Mouse (Mus musculus): Measurements from ENCODE around the gene Svs5.
"Not testable (repeated sequence)": the region's sequence is repeated elsewhere in the genome, so short reads cannot be mapped to it uniquely, and the experiment has no call there.

The Svs5 gene

DNA sequence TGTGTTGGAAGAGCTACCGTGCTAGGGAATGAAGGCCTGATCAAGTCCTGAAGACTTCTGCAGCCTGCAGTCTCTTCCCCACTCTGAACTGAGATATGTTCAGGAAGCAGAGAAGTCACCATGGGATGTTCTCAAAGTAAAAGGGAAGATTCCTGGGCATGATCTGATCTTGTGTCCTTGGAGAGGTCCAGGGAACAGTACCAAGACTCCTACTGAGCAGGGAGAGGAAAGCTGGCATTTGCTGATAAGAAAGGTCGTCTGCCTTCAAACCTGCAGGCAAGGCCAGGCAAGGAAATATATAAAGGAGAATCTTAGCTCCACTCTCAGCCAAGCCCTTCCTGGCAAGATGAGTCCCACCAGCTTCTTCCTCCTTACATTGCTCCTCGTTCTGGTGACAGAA lies at the start of gene Svs5:
Gene Svs5 (plus strand): TSS at position 301 of the 400 bp plus-strand sequence.
- not testable (repeated sequence) for DNase-seq (ENCODE audit: extremely low read depth, insufficient read length, low spot score)

GRCm38 (mm10) chr2:164288968-164289367 lies 43.6 kb upstream of the Svs5 start, which contains the start of gene Svs3a:
TSS of gene Svs3a (plus strand) at chr2:164289268.
- not testable (repeated sequence) for DNase-seq (ENCODE audit: extremely low read depth, insufficient read length, low spot score)

- DNase-seq (ENCODE audit: extremely low read depth, insufficient read length, low spot score), result no peak
Observed at GRCm38 (mm10) chr2:164312599-164312998, 19.9 kb upstream of the Svs5 start.

GRCm38 (mm10) chr2:164315460-164315859 lies 17.1 kb upstream of the Svs5 start:
- not testable (repeated sequence) for DNase-seq (ENCODE audit: extremely low read depth, insufficient read length, low spot score)

DNA sequence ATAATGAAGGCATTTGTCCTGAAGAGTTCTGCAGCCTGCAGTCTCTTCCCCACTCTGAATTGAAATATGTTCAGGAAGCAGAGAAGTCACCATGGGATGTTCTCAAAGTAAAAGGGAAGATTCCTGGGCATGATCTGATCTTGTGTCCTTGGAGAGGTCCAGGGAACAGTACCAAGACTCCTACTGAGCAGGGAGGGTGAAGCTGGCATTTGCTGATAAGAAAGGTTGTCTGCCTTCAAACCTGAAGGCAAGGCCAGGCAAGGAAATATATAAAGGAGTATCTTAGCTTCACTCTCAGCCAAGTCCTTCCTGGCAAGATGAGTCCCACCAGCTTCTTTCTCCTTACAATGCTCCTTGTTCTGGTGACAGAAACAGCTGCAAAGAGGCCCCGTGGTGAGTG lies 16.1 kb upstream of the Svs5 start, which contains the start of gene Svs6:
Gene Svs6 (plus strand): TSS at position 301 of the 400 bp plus-strand sequence.
- DNase-seq (ENCODE audit: extremely low read depth, insufficient read length, low spot score), result not testable (repeated sequence)

- DNase-seq (ENCODE audit: extremely low read depth, insufficient read length, low spot score), result no peak
Observed at GRCm38 (mm10) chr2:164320983-164321382, 11.6 kb upstream of the Svs5 start.

GRCm38 (mm10) chr2:164343732-164344131 lies 11.2 kb downstream of the Svs5 start:
- DNase-seq (ENCODE audit: extremely low read depth, insufficient read length, low spot score), result not testable (repeated sequence)

- DNase-seq (ENCODE audit: extremely low read depth, insufficient read length, low spot score), result not testable (repeated sequence)
Observed at GRCm38 (mm10) chr2:164347697-164348096, 15.2 kb downstream of the Svs5 start.

DNA sequence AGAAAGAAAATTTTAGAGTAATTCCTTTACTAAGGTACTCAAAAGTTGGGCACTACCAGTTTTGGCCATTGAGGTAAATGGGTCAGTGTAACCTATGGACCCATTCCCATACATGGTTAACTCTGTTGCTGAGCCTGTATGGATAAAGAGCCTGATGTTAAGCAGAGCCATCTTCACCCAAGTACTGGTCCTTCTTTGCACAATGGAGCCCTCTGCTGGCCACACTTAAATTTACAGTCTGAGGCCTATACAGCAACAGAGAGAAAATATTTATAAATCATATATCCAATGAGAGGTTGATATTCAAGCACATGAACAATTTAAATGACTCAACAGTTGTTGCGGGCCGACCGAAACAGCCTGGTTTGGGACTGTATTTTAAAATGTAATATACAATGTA lies 16.4 kb downstream of the Svs5 start:
- no peak for DNase-seq (ENCODE audit: extremely low read depth, insufficient read length, low spot score)

- DNase-seq (ENCODE audit: extremely low read depth, insufficient read length, low spot score), result no peak
Observed at GRCm38 (mm10) chr2:164352697-164353096, 20.2 kb downstream of the Svs5 start.

- DNase-seq (ENCODE audit: extremely low read depth, insufficient read length, low spot score), result no peak
Observed at GRCm38 (mm10) chr2:164353356-164353755, 20.8 kb downstream of the Svs5 start.

- DNase-seq (ENCODE audit: extremely low read depth, insufficient read length, low spot score), result peak; percentile 76
Observed at GRCm38 (mm10) chr2:164356177-164356967, 23.8 kb downstream of the Svs5 start.

DNA sequence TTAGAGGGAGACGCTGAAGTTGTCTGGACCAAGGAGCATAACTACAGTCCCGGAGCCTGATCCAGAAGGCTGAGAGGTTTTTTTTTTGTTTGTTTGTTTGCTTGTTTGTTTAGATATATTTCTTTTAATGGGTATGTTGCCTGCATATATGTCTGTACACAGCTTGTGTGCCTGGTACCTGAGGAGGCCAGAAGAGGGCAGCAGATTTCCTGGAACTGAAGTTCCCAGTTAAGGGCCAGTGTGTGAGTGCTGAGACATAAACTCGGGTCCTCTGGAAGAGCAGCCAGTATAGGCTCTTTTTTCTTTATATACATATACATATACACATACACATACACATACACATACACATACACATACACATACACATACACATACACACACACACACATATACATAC lies 25.8 kb downstream of the Svs5 start:
- no peak for DNase-seq (ENCODE audit: extremely low read depth, insufficient read length, low spot score)

- no peak for DNase-seq (ENCODE audit: extremely low read depth, insufficient read length, low spot score)
Observed at GRCm38 (mm10) chr2:164359031-164359430, 26.5 kb downstream of the Svs5 start.

GRCm38 (mm10) chr2:164359668-164360067 lies 27.1 kb downstream of the Svs5 start:
- DNase-seq (ENCODE audit: extremely low read depth, insufficient read length, low spot score), result no peak

DNA sequence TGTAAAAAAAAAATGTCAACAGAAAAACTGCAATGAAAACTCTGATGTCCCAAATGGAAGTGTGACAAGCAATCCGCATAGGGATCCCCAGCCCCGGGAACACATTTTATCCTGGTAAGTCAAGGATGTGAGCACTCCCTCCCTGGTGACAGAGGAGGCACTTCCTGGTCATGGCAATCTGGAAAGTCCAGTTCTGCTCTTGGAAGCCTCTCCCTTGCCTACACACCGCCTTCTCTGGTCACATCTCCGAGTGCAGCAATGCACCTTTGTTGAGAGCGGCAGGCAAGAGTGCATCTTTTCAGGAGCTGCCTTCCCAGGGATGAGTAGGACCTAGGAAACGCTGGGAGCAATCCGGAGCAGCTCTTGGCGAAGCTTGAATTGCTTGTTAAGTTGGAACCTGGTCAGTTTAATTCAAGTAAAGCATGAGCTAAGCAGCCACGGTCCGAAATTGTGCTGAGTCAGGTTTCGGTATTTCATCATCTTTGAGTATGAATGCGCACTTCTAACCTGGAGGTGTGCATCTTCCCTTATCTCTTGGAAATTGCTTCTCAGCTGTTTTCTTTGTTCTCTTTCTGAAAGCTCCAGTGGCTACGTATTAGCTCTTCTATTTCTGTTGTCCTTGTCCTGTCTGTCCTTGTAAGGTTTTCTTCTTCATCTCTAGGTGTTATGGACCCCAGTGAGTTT lies 28.6 kb downstream of the Svs5 start:
- DNase-seq (ENCODE audit: extremely low read depth, insufficient read length, low spot score), result no peak

DNA sequence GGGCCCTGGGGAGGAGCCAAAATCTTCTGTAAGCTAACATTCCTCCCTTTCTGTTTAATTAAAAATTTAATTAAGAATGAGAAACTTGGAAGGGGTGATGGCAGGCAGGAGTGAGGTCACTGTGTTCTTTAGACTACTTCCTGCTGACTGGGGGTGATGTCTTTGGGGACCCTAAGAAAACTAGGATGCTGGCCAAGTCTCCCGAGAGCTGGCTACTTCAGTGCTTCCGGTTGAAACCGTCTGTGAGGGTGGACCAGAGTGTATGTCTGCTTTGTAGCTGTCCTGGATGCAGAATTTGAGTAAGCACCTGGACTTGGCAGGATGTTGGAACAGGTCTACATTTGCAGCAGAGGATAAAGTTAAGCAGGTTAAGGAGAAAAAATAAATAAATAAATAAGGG lies 34.4 kb downstream of the Svs5 start:
- DNase-seq (ENCODE audit: extremely low read depth, insufficient read length, low spot score), result no peak

- no peak for DNase-seq (ENCODE audit: extremely low read depth, insufficient read length, low spot score)
Observed at GRCm38 (mm10) chr2:164368620-164369105, 36.1 kb downstream of the Svs5 start.

GRCm38 (mm10) chr2:164371371-164371770 lies 38.8 kb downstream of the Svs5 start:
- DNase-seq (ENCODE audit: extremely low read depth, insufficient read length, low spot score), result no peak

DNA sequence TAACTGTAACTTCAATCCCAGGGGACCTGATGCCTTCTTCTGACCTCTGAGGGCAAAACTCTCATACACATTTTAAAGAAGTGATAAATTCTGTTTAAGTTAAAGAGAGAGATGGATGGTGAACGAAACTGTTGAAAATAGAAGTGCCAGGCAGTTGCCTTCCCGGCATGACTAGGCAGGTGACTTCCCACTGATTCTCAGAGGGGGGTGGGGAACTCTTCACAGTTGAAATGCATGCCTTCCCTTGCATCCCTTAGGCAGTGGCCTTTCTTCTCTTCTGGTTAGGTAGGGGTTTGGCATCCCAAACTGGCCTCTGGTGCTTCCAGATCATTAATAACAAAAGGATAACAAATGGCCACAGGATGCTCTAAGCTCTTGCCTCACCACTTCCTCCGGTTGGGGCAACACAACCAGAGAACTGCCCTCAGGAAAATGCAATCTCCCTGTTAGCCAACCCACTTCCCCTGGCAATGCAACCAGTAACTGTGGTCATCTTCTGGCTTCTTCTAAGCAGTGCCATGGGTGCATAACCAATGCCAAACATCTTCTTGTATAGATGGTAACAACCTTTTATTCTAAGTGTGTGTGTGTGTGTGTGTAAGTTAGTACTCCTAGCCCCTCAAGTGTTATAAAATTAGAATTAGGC lies 40.0 kb downstream of the Svs5 start:
- peak; percentile 50 for DNase-seq (ENCODE audit: extremely low read depth, insufficient read length, low spot score)

- no peak for DNase-seq (ENCODE audit: extremely low read depth, insufficient read length, low spot score)
Observed at GRCm38 (mm10) chr2:164373187-164373586, 40.6 kb downstream of the Svs5 start.

Data from 3134 (cell line).